Mouse (Mus musculus): ENCODE results near the gene Stk39. TPM values are rescaled to one million over a fixed set of nuclear protein-coding genes. Genes with fewer than 3 reads are reported as not detected.

Stk39 gene
- total RNA-seq, 1 experiment, result 5.0 TPM

GRCm38 (mm10) chr2:68419746-68420145 is 52.3 kb downstream of the Stk39 start:
- Histone ChIP-seq H3K9me3 (ENCODE audit: control insufficient read depth, insufficient read depth, low read depth, low read length) (no peaks in the 10 kb centered on the region), H3K36me3 (ENCODE audit: control insufficient read depth, insufficient read depth, low read length, poor library complexity, severe bottlenecking) (no peaks in the 10 kb centered on the region), H3K9ac (ENCODE audit: insufficient read depth, low read depth, low read length, poor library complexity, severe bottlenecking) (no peak overlapping the region), H3K4me3 (ENCODE audit: insufficient read depth in 1 of 2, low read depth in 1 of 2, low read length in 2 of 2, poor library complexity in 1 of 2, severe bottlenecking in 1 of 2) (no peak overlapping the region), H3K4me1 (ENCODE audit: control insufficient read depth in 2 of 2, insufficient read depth in 2 of 2, low read length in 2 of 2, poor library complexity in 1 of 2) (no peaks in the 10 kb centered on the region), H3K27ac (ENCODE audit: insufficient read depth, low read depth, low read length, poor library complexity, severe bottlenecking) (no peak overlapping the region)
- in situ Hi-C loops (cut with MboI; ENCODE audit: low sequenced_read_pairs in 2 of 2, unreplicated experiment in 2 of 2), result no loop called here
- TF ChIP-seq CHD2 (IDR thresholded peaks at IDR 0.05; ENCODE audit: low read depth, low read length) (no peak), ZNF384 (IDR thresholded peaks at IDR 0.05; ENCODE audit: low read depth, low read length) (no peak), MAFK (IDR thresholded peaks at IDR 0.05; ENCODE audit: insufficient read depth, low read depth, low read length) (no peak), HCFC1 (IDR thresholded peaks at IDR 0.05; ENCODE audit: borderline replicate concordance, insufficient read depth, low read length) (no peak), ZC3H11A (IDR thresholded peaks at IDR 0.05; ENCODE audit: borderline replicate concordance, low read depth, low read length) (no peak)
- no peak for DNase-seq (ENCODE audit: low read depth, low spot score)

GRCm38 (mm10) chr2:68419165-68419564 is 52.9 kb downstream of the Stk39 start:
- H3K4me3 ChIP-seq (ENCODE audit: insufficient read depth in 1 of 2, low read depth in 1 of 2, low read length in 2 of 2, poor library complexity in 1 of 2, severe bottlenecking in 1 of 2), result no peak overlapping the region
- H3K9ac ChIP-seq (ENCODE audit: insufficient read depth, low read depth, low read length, poor library complexity, severe bottlenecking), result no peak overlapping the region
- DNase-seq (ENCODE audit: low read depth, low spot score), result no peak
- no peaks in the 10 kb centered on the region for H3K4me1 ChIP-seq (ENCODE audit: control insufficient read depth in 2 of 2, insufficient read depth in 2 of 2, low read length in 2 of 2, poor library complexity in 1 of 2)
- TF ChIP-seq CHD2 (IDR thresholded peaks at IDR 0.05; ENCODE audit: low read depth, low read length), result no peak
- H3K27ac ChIP-seq (ENCODE audit: insufficient read depth, low read depth, low read length, poor library complexity, severe bottlenecking), result no peak overlapping the region
- in situ Hi-C loops (cut with MboI; ENCODE audit: low sequenced_read_pairs in 2 of 2, unreplicated experiment in 2 of 2), result no loop called here
- no peaks in the 10 kb centered on the region for H3K36me3 ChIP-seq (ENCODE audit: control insufficient read depth, insufficient read depth, low read length, poor library complexity, severe bottlenecking)
- H3K9me3 ChIP-seq (ENCODE audit: control insufficient read depth, insufficient read depth, low read depth, low read length), result no peaks in the 10 kb centered on the region

- H3K36me3 ChIP-seq (ENCODE audit: control insufficient read depth, insufficient read depth, low read length, poor library complexity, severe bottlenecking), result no peaks in the 10 kb centered on the region
- H3K4me1 ChIP-seq (ENCODE audit: control insufficient read depth in 2 of 2, insufficient read depth in 2 of 2, low read length in 2 of 2, poor library complexity in 1 of 2), result no peaks in the 10 kb centered on the region
- no peaks in the 10 kb centered on the region for H3K9me3 ChIP-seq (ENCODE audit: control insufficient read depth, insufficient read depth, low read depth, low read length)
- no peak overlapping the region for H3K4me3 ChIP-seq (ENCODE audit: insufficient read depth in 1 of 2, low read depth in 1 of 2, low read length in 2 of 2, poor library complexity in 1 of 2, severe bottlenecking in 1 of 2)
- in situ Hi-C loops (cut with MboI; ENCODE audit: low sequenced_read_pairs in 2 of 2, unreplicated experiment in 2 of 2), result no loop called here
- H3K27ac ChIP-seq (ENCODE audit: insufficient read depth, low read depth, low read length, poor library complexity, severe bottlenecking), result no peak overlapping the region
- TF ChIP-seq ZNF384 (IDR thresholded peaks at IDR 0.05; ENCODE audit: low read depth, low read length) (no peak), HCFC1 (IDR thresholded peaks at IDR 0.05; ENCODE audit: borderline replicate concordance, insufficient read depth, low read length) (no peak), ZC3H11A (IDR thresholded peaks at IDR 0.05; ENCODE audit: borderline replicate concordance, low read depth, low read length) (no peak), CHD2 (IDR thresholded peaks at IDR 0.05; ENCODE audit: low read depth, low read length) (no peak), MAFK (IDR thresholded peaks at IDR 0.05; ENCODE audit: insufficient read depth, low read depth, low read length) (no peak)
- H3K9ac ChIP-seq (ENCODE audit: insufficient read depth, low read depth, low read length, poor library complexity, severe bottlenecking), result no peak overlapping the region
- no peak for DNase-seq (ENCODE audit: low read depth, low spot score)
Measured at GRCm38 (mm10) chr2:68417081-68417480, 55.0 kb downstream of the Stk39 start.

- in situ Hi-C loops (cut with MboI; ENCODE audit: low sequenced_read_pairs in 2 of 2, unreplicated experiment in 2 of 2), result no loop called here
- no peaks in the 10 kb centered on the region for H3K4me1 ChIP-seq (ENCODE audit: control insufficient read depth in 2 of 2, insufficient read depth in 2 of 2, low read length in 2 of 2, poor library complexity in 1 of 2)
- no peaks in the 10 kb centered on the region for H3K9me3 ChIP-seq (ENCODE audit: control insufficient read depth, insufficient read depth, low read depth, low read length)
- H3K9ac ChIP-seq (ENCODE audit: insufficient read depth, low read depth, low read length, poor library complexity, severe bottlenecking), result no peak overlapping the region
- no peaks in the 10 kb centered on the region for H3K36me3 ChIP-seq (ENCODE audit: control insufficient read depth, insufficient read depth, low read length, poor library complexity, severe bottlenecking)
- H3K27ac ChIP-seq (ENCODE audit: insufficient read depth, low read depth, low read length, poor library complexity, severe bottlenecking), result no peak overlapping the region
- H3K4me3 ChIP-seq (ENCODE audit: insufficient read depth in 1 of 2, low read depth in 1 of 2, low read length in 2 of 2, poor library complexity in 1 of 2, severe bottlenecking in 1 of 2), result no peak overlapping the region
- DNase-seq (ENCODE audit: low read depth, low spot score), result no peak
- no peak for TF ChIP-seq ZC3H11A (IDR thresholded peaks at IDR 0.05; ENCODE audit: borderline replicate concordance, low read depth, low read length)
- TF ChIP-seq ZNF384 (IDR thresholded peaks at IDR 0.05; ENCODE audit: low read depth, low read length), result no peak
- TF ChIP-seq HCFC1 (IDR thresholded peaks at IDR 0.05; ENCODE audit: borderline replicate concordance, insufficient read depth, low read length), result no peak
- no peak for TF ChIP-seq MAFK (IDR thresholded peaks at IDR 0.05; ENCODE audit: insufficient read depth, low read depth, low read length)
- no peak for TF ChIP-seq CHD2 (IDR thresholded peaks at IDR 0.05; ENCODE audit: low read depth, low read length)
Measured at GRCm38 (mm10) chr2:68415691-68416090, 56.4 kb downstream of the Stk39 start.

GRCm38 (mm10) chr2:68412149-68412548 is 59.9 kb downstream of the Stk39 start:
- H3K27ac ChIP-seq (ENCODE audit: insufficient read depth, low read depth, low read length, poor library complexity, severe bottlenecking), result no peak overlapping the region
- no peaks in the 10 kb centered on the region for H3K9me3 ChIP-seq (ENCODE audit: control insufficient read depth, insufficient read depth, low read depth, low read length)
- in situ Hi-C loops (cut with MboI; ENCODE audit: low sequenced_read_pairs in 2 of 2, unreplicated experiment in 2 of 2), result no loop called here
- no peaks in the 10 kb centered on the region for H3K36me3 ChIP-seq (ENCODE audit: control insufficient read depth, insufficient read depth, low read length, poor library complexity, severe bottlenecking)
- H3K4me3 ChIP-seq (ENCODE audit: insufficient read depth in 1 of 2, low read depth in 1 of 2, low read length in 2 of 2, poor library complexity in 1 of 2, severe bottlenecking in 1 of 2), result no peak overlapping the region
- DNase-seq (ENCODE audit: low read depth, low spot score), result no peak
- H3K9ac ChIP-seq (ENCODE audit: insufficient read depth, low read depth, low read length, poor library complexity, severe bottlenecking), result no peak overlapping the region
- no peaks in the 10 kb centered on the region; a peak in 1 of 4 replicates for H3K4me1 ChIP-seq (ENCODE audit: control insufficient read depth in 2 of 2, insufficient read depth in 2 of 2, low read length in 2 of 2, poor library complexity in 1 of 2)
- TF ChIP-seq ZNF384 (IDR thresholded peaks at IDR 0.05; ENCODE audit: low read depth, low read length) (no peak), MAFK (IDR thresholded peaks at IDR 0.05; ENCODE audit: insufficient read depth, low read depth, low read length) (no peak), HCFC1 (IDR thresholded peaks at IDR 0.05; ENCODE audit: borderline replicate concordance, insufficient read depth, low read length) (no peak), ZC3H11A (IDR thresholded peaks at IDR 0.05; ENCODE audit: borderline replicate concordance, low read depth, low read length) (no peak)

All from ES-E14 (cell line).